Mouse (Mus musculus): Measurements from ENCODE around the gene Setd5.

- TF ChIP-seq ZNF384 (IDR thresholded peaks at IDR 0.05; ENCODE audit: low read depth, low read length) (no peak), HCFC1 (IDR thresholded peaks at IDR 0.05; ENCODE audit: borderline replicate concordance, insufficient read depth, low read length) (no peak)
Observed at GRCm38 (mm10) chr6:113194517-113194840, 117.3 kb downstream of the Setd5 start.

Measured in ES-E14 (cell line).